Mouse (Mus musculus) brain, embryonic 14.5 days (tissue): Measurements from ENCODE around the gene 1700029I15Rik. TPM values are rescaled to one million over a fixed set of nuclear protein-coding genes. Genes with fewer than 3 reads are reported as not detected.

Experiments
- DNase-seq: peaks from one replicate; pipeline ENCODE4 v3.0.0-alpha.2; 2011; ENCODE audit warnings: low read depth
- CTCF ChIP-seq: fragments of 200-500 bp; IDR thresholded peaks from 2 replicates; pipeline ENCODE4 v1.5.1; 2012; ENCODE audit warnings: inconsistent platforms, mild to moderate bottlenecking, moderate library complexity, borderline replicate concordance; ENCODE audit not compliant: insufficient read depth, insufficient read length; ENCODE audit errors: extremely low read depth
- POLR2A ChIP-seq: fragments of 200-500 bp; IDR thresholded peaks from 2 replicates; pipeline ENCODE4 v1.6.1; 2012; ENCODE audit warnings: mild to moderate bottlenecking, inconsistent platforms, borderline replicate concordance; ENCODE audit not compliant: poor library complexity, insufficient read depth, insufficient read length, severe bottlenecking; ENCODE audit errors: extremely low read depth
- polyA plus RNA-seq: library from polyadenylated mRNA; depleted of rRNA; stranded (reverse); fragments of >200 nt; gene quantifications from 2 replicates; pipeline ENCODE4 v1.2.3, GENCODE M21; 2012; rRNA removed

Gene 1700029I15Rik
- polyA plus RNA-seq, 1 experiment: 3.0 TPM

DNA sequence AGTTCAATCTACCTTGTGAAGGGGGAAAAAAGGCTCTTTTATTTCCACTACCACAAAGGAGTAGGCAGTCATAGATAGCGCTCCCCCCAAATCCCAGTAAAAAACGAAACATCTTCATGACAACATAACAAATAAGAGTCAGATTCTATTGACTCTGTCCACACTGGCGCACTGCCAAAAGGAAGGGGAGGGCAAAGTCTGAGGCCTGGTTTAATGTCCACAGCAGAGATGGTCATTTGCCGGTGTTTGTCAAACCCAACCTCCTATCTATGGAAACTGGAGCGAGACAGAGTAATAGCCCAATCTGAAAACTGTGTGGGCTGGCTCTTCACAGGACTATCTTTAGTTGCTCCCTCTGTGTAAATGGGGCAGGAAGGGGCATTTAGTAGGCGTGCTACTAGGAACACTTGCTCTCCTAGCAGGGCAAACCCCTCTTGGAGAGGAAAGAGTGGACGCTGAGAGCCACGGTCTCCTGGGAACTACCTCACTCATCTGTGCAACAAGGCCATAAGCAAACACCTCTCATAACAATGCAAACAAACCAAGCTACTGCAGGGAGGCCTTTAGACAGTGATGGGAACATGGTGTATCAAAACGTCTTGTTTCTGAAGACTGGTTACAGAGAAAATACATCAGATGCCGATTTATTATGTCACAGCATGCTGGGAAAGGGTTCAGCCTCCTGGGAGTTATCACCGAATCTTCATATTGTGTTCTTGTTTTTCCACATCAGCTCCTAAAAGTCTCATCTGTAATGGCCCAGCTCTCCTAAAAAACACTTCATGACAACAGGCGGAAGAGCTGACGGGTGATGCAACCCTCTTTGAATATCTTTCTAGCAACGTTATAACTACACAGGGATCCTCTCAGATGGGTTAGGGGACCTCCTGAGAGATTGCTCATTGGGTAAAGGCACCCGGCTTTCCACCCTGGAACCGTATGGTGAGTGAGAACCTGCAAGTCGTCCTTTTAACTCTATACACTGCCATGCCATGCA is 50.3 kb downstream of the 1700029I15Rik start:
- DNase-seq: peak; percentile 18

DNA sequence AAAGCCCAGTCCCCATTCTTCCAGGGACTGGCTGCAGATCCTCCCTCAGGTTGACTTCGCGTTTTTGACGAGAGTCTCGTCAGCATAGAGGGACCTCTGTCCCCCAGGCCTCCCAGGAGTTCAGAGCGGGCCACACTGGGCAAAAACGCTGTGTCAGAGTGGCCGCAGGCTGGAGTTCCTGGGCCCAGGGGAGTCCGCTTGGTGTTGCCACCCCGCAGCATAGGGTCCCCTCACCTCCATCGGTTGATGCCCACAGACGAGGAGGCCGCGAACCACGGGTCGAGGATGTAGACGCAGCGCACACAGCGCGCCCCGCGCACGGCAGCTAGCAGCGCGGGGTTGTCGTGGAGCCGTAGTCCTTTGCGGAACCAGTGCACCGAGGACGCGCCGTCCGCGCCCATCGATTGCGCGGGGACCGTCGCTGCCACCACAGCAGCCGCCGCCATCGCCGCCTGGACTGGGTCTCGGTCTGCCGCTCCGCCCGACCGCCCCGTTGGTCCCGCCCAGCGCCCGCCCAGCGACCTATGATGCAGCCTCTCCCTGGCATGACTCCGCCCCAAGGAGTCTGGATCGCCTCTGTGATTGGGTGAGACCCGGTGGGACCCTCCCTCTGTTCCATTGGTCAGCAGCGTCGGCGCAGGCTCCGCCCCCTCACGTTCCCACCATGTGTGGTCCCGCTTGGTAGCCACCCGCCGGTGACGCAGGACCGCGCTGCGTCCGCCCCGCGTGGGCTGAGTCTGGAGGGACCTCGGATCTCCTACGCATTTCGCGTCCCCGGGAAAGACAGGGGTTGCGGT is 51.4 kb downstream of the 1700029I15Rik start, which contains the start of gene Cry2:
TSS of gene Cry2 (minus strand) at position 466 of the 797 bp plus-strand sequence.
- DNase-seq: peak; percentile 99
- peak; percentile 96 for TF ChIP-seq POLR2A
- no peak for TF ChIP-seq CTCF

More for the DNA sequence above, 50.3 kb downstream of the 1700029I15Rik start:
- no peak for TF ChIP-seq CTCF
- no peak for TF ChIP-seq POLR2A

DNA sequence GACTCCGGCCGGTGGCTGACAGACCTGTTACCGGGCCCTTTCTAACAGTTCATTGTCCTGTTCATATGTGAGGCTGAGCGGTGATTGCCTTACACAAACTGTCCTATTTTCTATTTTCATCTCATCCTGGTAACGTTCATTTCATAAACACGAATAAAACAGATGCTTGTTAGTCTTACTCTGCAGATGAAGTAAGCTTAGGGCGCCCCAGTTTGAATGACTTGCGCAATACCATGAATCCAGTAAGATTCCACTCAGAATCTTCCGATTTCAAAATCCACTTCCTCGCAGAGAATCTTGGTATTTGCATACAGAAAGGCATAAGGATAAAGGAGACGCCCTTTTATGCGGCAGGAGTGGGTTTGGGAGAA is 52.0 kb downstream of the 1700029I15Rik start:
- no peak for DNase-seq
- TF ChIP-seq CTCF: no peak
- no peak for TF ChIP-seq POLR2A

DNA sequence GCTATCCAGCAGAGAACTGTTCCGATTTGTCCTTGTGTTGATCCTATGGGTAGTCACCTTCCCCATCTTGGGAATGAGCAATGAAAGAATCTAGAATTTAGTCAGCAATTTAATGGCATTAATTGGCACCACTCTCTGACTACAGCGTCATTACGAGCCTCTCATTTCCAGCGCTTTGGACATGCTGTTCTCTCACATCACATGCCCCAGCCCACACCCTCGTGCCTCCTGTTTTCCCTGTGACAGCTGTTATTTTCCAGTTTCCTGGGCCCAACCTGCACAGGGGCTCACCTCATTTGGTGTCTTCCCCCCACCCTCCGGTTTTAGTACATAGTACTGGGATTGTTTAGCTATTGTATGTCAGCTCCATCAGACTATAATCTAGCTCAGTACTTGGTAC is 52.7 kb downstream of the 1700029I15Rik start:
- DNase-seq: no peak
- TF ChIP-seq POLR2A (no peak), CTCF (no peak)

Other genes starting within 250 kb of the 1700029I15Rik start
- gene Pex16, start 7.9 kb upstream of the 1700029I15Rik start, polyA plus RNA-seq: 37.1 and 47.1 TPM in 2 replicates
- gene Large2, start 7.7 kb upstream of the 1700029I15Rik start, polyA plus RNA-seq: 3.7 and 3.8 TPM in 2 replicates
- 193 and 214 TPM in 2 replicates for gene Mapk8ip1, start 18.7 kb downstream of the 1700029I15Rik start, polyA plus RNA-seq
- 24.1 and 31.1 TPM in 2 replicates for gene Cry2, start 51.5 kb downstream of the 1700029I15Rik start, polyA plus RNA-seq
- gene Slc35c1, start 78.0 kb downstream of the 1700029I15Rik start, polyA plus RNA-seq: 14.2 and 14.5 TPM in 2 replicates
- 59.4 and 61.6 TPM in 2 replicates for gene Chst1, start 217.2 kb downstream of the 1700029I15Rik start, polyA plus RNA-seq